Mouse (Mus musculus) testis, adult 2 months (tissue): ENCODE measurements around the gene Eid1.

Source experiments
- CTCF ChIP-seq: fragments of 200-500 bp; IDR thresholded peaks from 2 replicates; pipeline ENCODE4 v1.5.1; 2012; ENCODE audit warnings: low read depth, mild to moderate bottlenecking, inconsistent platforms, low read length, moderate library complexity; ENCODE audit not compliant: control insufficient read depth, insufficient read depth, insufficient replicate concordance
- POLR2A ChIP-seq: fragments of 200-500 bp; IDR thresholded peaks from 2 replicates; pipeline ENCODE4 v1.6.1; 2012; ENCODE audit warnings: low read depth, mild to moderate bottlenecking, inconsistent platforms, low read length, moderate library complexity; ENCODE audit not compliant: control insufficient read depth

GRCm38 (mm10) chr2:125650742-125651352, 22.0 kb upstream of the Eid1 start:
- TF ChIP-seq CTCF = no peak
- TF ChIP-seq POLR2A = no peak
